Mouse (Mus musculus) layer of hippocampus, adult 9-10 months (tissue): Measurements from ENCODE around the gene Bcl9.

Experiments
- DNase-seq: peaks from one replicate; pipeline ENCODE4 v3.0.0; 2022; ENCODE audit warnings: low spot score

The Bcl9 gene

GRCm38 (mm10) chr3:97297553-97298432, at the start of gene Bcl9:
Gene Bcl9 (minus strand): TSS chr3:97297917.
- peak; percentile 81 for DNase-seq

GRCm38 (mm10) chr3:97339193-97339576, 41.5 kb upstream of the Bcl9 start:
- DNase-seq, result no peak

DNA sequence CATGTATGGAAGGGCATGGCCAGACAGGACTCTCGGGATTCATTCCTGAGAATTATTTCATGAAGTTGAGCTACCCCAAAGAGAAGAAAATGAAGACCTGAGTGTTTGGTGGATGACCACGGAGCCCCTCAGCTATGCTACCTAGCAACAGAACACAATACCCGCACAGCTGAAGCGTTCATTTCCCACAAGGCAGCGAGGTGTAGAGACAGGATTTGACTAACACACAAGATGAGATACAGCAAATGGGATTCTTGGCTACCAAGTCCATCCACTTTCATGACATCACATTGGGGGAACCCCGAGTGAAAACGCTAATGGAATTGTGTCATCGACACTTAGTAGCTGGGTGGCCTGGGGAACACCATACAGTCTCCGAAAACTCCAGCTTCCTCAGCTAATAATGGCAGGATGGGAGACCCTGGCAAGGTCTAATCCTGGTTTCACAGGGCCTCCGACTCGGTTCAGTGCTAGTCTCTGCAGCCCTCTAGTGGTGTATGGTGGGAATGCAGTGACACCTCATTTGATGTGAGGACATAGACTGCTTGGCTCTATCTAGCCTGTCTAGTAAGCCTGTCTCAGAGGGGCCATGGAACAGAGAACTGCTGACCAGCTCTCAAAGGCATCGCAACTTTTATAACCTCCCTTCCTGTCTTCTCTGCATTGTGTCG, 40.9 kb upstream of the Bcl9 start:
- peak; percentile 97 for DNase-seq

- no peak for DNase-seq
Observed at GRCm38 (mm10) chr3:97337306-97337705, 39.6 kb upstream of the Bcl9 start.

DNA sequence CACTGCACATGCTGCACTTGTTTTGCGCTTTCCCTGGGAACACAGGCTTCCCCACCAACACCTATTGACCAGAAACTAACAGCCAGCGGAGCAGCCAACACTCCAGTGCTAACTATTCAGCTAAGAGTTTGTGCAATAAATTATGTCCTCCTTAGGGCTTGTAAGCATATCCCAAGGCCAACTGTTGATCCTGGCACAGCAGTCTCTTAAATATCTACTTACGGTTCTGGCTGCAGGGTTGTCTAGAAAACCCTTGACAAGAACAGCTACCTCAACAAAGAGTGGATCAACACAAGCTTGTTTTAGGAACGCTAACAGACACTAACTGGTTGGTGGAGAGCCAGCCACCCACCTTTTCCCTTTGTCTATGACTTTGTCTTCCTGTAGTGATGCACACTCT, 38.6 kb upstream of the Bcl9 start:
- DNase-seq, result no peak

DNA sequence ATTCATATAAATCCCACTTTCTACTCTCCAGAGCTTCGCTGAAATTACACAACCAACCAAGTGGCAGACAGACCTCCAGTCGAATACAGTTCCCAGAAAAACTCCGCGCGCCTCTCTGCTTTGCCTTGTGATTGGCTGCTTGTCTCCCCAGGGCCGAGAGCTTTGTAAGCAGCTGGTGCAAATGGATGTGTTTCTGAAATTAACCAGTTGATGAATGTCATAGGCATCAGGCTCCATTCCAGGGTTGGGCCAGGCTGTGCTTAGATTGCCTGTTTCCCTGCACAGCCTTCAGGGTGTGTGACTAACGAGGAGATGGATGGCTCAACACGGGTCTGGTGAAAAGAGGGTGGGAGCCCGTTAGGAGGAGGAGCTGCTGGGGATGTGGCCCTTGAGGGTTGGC, 36.9 kb upstream of the Bcl9 start:
- no peak for DNase-seq

DNA sequence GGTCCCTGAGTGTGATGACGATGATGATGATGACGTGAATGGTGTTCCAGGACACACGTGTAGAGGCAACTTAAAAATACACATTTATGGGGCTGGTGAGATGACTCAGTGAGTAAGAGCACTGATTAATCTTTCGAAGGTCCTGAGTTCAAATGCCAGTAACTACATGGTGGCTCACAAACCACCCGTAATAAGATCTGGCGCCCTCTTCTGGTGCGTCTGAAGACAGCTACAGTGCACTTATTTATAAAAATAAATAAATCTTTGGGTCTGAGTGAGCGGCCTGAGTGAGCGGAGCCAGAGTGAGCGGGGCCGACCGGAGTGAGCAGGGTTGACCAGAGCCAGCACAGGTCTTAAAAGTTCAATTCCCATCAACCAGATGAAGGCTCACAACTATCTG, 34.5 kb upstream of the Bcl9 start:
- DNase-seq, result no peak

GRCm38 (mm10) chr3:97327809-97328208, 30.1 kb upstream of the Bcl9 start:
- DNase-seq, result no peak

- no peak for DNase-seq
Observed at GRCm38 (mm10) chr3:97327356-97327755, 29.6 kb upstream of the Bcl9 start.

DNA sequence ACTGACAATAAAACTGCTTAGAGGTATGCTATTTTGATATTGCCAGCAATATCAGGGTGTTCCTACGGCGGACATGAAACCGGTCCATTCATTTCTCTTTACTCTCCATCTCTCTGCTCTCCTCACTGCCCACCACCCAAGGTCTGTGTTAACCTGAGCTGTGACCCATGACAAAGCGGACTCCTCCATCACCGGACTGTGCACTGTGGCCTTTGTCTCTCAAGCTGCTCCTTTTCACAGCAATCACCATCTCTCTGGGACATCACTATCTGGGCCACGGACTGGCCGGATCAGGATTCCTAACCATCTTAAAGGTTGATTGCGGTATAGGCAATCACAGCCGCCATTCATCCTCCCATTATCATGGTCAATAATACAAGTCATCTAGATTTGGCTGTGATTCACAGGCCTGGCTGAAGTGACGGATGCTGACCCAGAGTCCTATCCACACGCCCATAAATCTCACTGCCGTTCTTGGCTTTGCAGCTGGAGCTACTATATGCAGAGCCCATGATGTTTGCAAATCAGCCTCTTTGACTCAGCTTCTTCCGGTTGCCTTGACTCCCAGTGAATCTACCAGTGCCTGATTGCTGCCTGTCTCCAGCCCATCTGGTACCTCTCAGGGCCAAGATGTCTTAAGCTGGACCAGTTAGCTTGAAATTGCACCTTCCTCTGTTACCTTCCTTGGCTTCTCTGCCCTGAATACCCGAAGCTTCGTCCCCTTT, 28.1 kb upstream of the Bcl9 start:
- no peak for DNase-seq

DNA sequence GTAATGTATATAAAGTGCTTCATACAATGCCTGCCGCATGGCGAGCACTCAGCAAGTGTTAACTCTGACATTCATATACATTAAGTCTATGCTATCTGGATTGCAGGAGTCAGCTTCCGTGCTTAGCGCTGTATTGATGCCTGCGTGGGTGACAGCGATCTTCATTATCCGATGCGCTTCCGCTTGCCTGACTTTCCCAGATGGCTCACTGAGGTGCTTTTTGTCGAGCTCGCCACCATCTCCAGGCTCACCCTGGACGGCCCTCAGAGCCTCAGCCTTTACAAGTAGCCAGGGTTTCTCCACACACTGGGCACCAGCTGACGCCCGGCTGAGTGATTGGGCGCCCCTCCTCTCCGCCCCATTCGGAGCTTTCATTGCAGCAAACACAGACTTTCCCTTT, 26.3 kb upstream of the Bcl9 start:
- DNase-seq, result no peak

- DNase-seq, result no peak
Observed at GRCm38 (mm10) chr3:97317302-97317701, 19.6 kb upstream of the Bcl9 start.

GRCm38 (mm10) chr3:97313431-97313830, 15.7 kb upstream of the Bcl9 start:
- no peak for DNase-seq

GRCm38 (mm10) chr3:97311998-97312397, 14.3 kb upstream of the Bcl9 start:
- no peak for DNase-seq

GRCm38 (mm10) chr3:97309748-97310536, 12.2 kb upstream of the Bcl9 start:
- DNase-seq, result no peak

DNA sequence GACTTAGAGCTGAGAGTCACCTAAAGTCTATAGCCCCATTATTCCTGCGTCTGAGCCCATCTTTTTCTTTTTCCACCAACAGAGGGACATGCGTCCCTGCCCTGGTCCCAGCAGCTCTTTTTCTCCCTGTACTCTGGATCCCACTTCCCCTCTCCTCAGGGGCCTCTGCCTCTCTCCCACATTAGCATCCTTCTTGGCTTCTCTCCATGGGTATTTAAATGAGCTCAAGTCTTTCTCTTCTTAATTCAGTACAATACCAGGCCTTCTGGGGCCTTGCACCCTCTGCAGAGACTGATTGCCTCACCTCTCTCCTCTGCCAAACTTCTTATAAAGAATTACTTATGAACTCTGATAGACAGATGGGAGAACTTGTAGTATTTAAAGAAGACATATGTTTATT, 10.7 kb upstream of the Bcl9 start:
- no peak for DNase-seq

DNA sequence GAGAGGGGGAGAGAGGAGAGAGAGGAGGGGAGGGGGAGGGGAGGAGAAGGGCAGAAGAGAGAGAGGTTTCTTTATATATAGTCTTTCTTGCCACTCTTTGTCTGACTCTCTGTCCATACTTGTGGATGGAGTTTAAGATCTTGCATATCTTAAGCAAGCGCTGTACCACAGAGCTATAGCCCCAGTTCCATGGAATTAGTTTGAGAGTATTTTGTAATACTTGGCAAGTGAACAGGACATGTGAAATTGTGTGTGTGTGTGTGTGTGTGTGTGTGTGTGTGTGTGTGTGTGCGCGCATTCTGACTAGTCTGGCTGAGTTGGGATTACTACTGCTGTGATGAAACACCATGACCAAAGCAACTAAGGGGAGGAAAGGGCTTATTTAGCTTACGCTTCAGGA, 8.2 kb upstream of the Bcl9 start:
- DNase-seq, result no peak

- DNase-seq, result no peak
Observed at GRCm38 (mm10) chr3:97301586-97301985, 3.9 kb upstream of the Bcl9 start.

DNA sequence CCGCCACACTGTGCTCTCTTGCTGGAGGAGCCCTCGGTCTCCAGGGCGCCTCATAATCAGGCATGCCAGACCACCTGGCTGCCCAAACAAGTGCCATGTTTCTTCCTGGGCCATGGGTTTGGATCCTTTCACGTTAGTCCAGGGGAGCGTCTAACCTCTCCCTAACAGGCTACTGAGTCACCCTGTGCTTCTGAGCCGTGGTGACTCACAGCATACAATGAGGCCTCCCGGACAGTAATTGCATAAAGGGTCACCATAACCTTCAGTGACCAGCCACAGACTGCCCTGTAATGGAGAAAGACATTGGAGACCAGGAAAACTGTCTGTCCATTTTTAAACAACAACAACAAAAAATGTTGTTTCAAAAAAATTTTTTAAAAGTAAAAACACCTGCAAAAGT, 2.7 kb upstream of the Bcl9 start:
- DNase-seq, result no peak

GRCm38 (mm10) chr3:97299885-97300284, 2.2 kb upstream of the Bcl9 start:
- no peak for DNase-seq

DNA sequence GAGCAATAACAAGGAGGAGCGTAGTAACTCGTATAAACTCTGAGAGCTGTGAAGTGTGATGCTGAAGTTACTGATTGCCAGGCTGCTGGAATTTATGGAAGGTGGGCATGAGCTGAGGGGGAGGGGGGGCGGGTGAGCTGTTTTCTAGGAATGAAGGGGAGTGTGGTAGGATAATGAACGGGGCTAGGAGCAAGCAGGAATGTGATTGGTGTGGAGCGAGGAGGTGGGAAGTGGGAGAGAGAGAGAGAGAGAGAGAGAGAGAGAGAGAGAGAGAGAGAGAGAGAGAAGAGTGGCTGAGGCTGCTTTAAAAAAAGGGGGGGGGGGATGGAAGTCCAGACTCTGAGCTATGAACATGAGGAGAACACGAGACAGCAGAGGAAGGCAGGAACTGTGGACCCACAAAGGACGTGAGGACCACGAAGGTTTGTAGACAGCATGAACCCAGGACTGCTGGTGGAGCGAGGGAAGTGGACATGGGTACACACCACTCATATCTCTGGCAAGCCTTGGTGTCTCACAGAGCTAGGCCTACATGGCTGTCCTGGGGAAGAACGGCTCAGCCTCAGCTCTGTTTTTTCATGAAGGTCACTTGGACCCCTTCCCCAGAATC, 1.2 kb upstream of the Bcl9 start:
- no peak for DNase-seq
